Mouse (Mus musculus) testis, adult 2 months (tissue): ENCODE measurements at regions not wholly inside any gene's neighbourhood (a gene's known extent, or its start where the extent isn't known, plus 50 kb on each side); places are given as distances from the start of the nearest gene placed in this dataset.

Source experiments
- H3K27ac ChIP-seq: fragments of 200-500 bp; 2 replicates; pipeline ENCODE4 v1.5.1; 2012; ENCODE audit warnings: low read depth, low read length; ENCODE audit not compliant: control insufficient read depth, insufficient read depth
- H3K27me3 ChIP-seq: fragments of 200-500 bp; 2 replicates; pipeline ENCODE4 v1.6.1; 2012; ENCODE audit warnings: mild to moderate bottlenecking, low read length, moderate library complexity; ENCODE audit not compliant: control insufficient read depth, insufficient read depth
- H3K36me3 ChIP-seq: fragments of 200-500 bp; 2 replicates; pipeline ENCODE4 v1.6.1; 2012; ENCODE audit warnings: mild to moderate bottlenecking, low read length; ENCODE audit not compliant: control insufficient read depth, insufficient read depth
- H3K4me1 ChIP-seq: fragments of 200-500 bp; 2 replicates; pipeline ENCODE4 v1.6.1; 2012; ENCODE audit warnings: low read length; ENCODE audit not compliant: control insufficient read depth, insufficient read depth
- H3K4me3 ChIP-seq: fragments of 200-500 bp; 2 replicates; pipeline ENCODE4 v1.5.1; 2012; ENCODE audit warnings: low read depth, mild to moderate bottlenecking, low read length, moderate library complexity, mixed read lengths; ENCODE audit not compliant: control insufficient read depth
- CTCF ChIP-seq: fragments of 200-500 bp; IDR thresholded peaks from 2 replicates; pipeline ENCODE4 v1.5.1; 2012; ENCODE audit warnings: low read depth, mild to moderate bottlenecking, inconsistent platforms, low read length, moderate library complexity; ENCODE audit not compliant: control insufficient read depth, insufficient read depth, insufficient replicate concordance
- POLR2A ChIP-seq: fragments of 200-500 bp; IDR thresholded peaks from 2 replicates; pipeline ENCODE4 v1.6.1; 2012; ENCODE audit warnings: low read depth, mild to moderate bottlenecking, inconsistent platforms, low read length, moderate library complexity; ENCODE audit not compliant: control insufficient read depth

DNA sequence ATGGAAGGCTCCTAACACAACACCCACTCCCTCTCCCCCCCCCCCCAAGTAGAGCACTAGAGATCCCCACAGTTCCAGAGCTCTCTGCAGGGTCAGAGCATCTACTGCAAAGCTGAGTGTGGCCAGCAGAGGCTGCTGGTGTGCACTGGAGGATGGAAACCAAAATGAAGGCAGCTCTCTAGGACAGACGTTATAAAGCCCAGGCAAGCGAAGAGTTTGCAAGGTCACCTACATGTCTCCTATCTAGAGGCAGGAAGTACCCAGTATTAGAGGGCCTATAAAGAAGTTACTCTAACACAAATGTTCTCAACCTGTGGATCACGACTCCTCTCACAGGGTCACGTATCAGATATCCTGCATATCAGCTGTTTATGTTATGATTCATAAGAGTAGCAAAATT lies 125.1 kb upstream of the Thumpd2 start:
- Histone ChIP-seq H3K27me3 (no peaks in the 10 kb centered on the region), H3K27ac (no peak overlapping the region), H3K36me3 (no peaks in the 10 kb centered on the region), H3K4me1 (0 out of 2 replicates have a peak, but pooled peaks cover 2% of the 10 kb centered on the region), H3K4me3 (no peak overlapping the region)
- no peak for TF ChIP-seq POLR2A
- TF ChIP-seq CTCF, result peak; percentile 53; the same call in 1 of the 2 replicates

DNA sequence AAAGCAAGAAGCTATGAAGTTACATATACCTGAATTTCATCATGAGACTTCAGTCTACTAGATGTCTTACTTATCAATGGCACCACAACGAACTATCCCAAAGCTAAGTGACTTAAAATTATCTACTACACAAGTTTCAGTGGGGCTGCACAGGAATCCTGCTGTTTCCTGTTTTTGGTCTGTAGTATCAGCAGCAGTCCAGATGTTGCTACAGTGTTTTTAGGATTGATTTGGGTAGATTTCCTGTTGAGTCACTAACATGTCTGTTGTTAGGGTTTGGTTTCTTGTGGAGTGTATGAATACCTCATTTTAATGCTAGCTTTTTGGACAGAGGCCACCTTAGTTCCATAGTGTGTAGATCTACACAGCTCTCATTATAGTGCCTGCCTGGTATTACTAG lies 120.8 kb upstream of the Thumpd2 start:
- Histone ChIP-seq H3K36me3 (no peaks in the 10 kb centered on the region), H3K4me3 (no peak overlapping the region), H3K27me3 (no peaks in the 10 kb centered on the region), H3K4me1 (no peaks in the 10 kb centered on the region), H3K27ac (no peak overlapping the region)
- TF ChIP-seq POLR2A, result no peak
- no peak for TF ChIP-seq CTCF

DNA sequence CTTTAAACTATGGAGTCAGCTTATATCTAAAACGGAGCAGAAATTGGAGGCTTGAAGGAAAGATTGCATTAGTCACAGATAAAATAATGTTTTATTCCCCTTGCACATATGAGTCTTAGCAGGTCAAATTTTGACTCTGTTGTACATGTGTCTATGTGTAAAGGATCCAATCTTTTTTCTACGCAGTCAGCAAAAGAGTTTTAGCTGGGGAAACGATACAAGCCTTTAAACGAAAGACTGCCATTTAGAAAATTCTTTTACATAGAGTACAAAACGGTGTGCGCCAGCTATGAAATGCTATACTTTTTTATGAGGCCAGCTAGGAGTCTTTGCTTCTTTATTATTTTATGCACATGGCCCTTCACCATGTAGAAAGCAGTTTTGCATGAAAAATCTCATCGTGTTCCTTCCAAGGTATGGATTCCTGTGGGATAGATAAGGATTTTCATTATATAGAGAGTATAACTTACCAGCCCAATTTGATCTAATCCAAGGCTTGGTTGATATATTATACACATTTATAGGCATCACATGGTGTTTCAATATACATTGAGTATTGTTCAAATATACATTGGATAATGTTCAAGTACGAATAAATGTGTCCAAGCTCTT lies 116.0 kb upstream of the Thumpd2 start:
- H3K36me3 ChIP-seq, result no peaks in the 10 kb centered on the region
- no peaks in the 10 kb centered on the region for H3K27me3 ChIP-seq
- TF ChIP-seq CTCF (no peak), POLR2A (no peak)
- no peak overlapping the region for H3K4me3 ChIP-seq
- no peak overlapping the region for H3K27ac ChIP-seq
- H3K4me1 ChIP-seq, result no peaks in the 10 kb centered on the region

DNA sequence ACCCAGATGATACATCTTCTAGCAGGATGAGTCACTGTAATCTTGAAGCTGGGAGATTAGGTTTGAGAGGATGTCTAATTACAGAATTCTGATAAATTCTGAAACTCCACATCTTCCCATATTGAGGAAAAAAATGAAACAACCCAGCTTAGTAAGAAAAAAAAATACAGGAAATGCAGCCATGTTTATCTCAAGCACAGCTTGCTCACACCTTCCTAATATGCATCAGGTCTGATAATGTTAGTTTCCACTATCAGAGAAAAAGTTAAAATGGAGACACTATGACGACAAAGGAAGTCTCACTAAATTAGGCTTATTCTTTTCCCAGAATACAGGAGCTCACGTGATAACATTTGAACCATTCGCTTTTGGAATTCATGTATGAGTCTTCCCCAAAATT lies 111.4 kb upstream of the Thumpd2 start:
- TF ChIP-seq CTCF, result no peak
- TF ChIP-seq POLR2A, result no peak
- H3K27me3 ChIP-seq, result no peaks in the 10 kb centered on the region
- H3K27ac ChIP-seq, result no peak overlapping the region
- no peak overlapping the region for H3K4me3 ChIP-seq
- no peaks in the 10 kb centered on the region for H3K36me3 ChIP-seq
- H3K4me1 ChIP-seq, result no peaks in the 10 kb centered on the region

DNA sequence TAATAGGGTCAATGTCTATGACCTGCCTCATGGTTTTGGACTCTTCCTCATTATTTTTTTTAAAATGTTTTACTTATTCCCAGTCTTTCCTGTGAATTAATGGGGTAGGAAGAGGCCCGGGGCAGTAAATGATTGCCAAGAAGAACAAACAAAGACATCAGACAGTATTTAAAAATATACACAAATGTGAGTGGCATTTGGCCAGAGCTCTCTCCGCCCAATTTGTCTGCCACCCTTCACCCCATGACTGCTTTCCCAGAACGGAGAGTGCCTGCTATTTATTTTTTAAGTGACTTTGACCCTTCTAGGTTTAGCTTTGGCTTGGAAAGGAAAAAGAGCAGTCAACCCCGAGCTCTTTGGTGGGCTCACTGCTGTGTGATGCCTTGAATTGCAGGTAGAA lies 111.0 kb upstream of the Thumpd2 start:
- H3K4me1 ChIP-seq, result no peaks in the 10 kb centered on the region
- H3K4me3 ChIP-seq, result no peak overlapping the region
- no peaks in the 10 kb centered on the region for H3K36me3 ChIP-seq
- TF ChIP-seq POLR2A (no peak), CTCF (no peak)
- no peaks in the 10 kb centered on the region for H3K27me3 ChIP-seq
- no peak overlapping the region for H3K27ac ChIP-seq

DNA sequence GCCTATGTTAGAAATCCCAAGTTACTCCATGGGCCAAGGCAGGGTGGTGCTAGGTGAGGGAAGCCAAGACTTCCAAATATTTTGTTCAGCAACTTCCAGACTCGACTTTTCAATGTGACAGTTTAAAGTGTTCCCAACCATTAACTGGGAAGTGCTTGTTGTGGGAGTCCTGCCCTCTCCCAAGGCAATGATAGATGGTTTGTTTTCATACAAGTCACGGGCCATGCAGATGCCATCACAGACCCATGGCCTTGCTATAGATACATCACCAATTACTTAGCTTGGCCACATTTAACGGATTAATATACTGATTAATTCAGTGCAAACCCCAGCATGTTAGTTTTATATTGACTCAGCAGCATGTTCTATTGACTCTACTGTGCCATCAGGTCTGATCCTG lies 108.1 kb upstream of the Thumpd2 start:
- H3K36me3 ChIP-seq, result no peaks in the 10 kb centered on the region
- H3K4me1 ChIP-seq, result no peaks in the 10 kb centered on the region
- no peak overlapping the region for H3K27ac ChIP-seq
- no peaks in the 10 kb centered on the region for H3K27me3 ChIP-seq
- H3K4me3 ChIP-seq, result no peak overlapping the region
- TF ChIP-seq CTCF, result no peak
- TF ChIP-seq POLR2A, result no peak

DNA sequence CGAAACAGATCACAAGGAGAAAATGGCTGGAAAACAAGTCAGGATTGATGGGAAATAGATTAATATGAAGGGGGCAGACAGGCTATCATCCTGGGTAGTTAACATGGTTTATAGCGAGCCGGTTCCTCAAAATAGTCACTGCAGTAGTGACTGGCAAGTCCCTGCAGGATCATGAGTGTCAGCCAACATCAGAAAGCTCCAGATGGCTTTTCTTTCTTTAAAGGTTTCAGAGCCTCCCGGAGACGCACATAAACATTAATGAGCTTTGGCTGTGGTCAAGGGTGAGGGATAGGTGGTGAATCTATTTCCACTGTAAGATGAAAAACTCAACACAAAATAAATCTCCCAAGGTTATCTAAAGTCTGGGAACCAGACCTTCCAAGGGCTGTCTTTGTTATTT lies 104.2 kb upstream of the Thumpd2 start:
- Histone ChIP-seq H3K27me3 (no peaks in the 10 kb centered on the region), H3K27ac (no peak overlapping the region), H3K36me3 (no peaks in the 10 kb centered on the region), H3K4me3 (no peak overlapping the region), H3K4me1 (no peaks in the 10 kb centered on the region)
- TF ChIP-seq POLR2A (no peak), CTCF (no peak)

DNA sequence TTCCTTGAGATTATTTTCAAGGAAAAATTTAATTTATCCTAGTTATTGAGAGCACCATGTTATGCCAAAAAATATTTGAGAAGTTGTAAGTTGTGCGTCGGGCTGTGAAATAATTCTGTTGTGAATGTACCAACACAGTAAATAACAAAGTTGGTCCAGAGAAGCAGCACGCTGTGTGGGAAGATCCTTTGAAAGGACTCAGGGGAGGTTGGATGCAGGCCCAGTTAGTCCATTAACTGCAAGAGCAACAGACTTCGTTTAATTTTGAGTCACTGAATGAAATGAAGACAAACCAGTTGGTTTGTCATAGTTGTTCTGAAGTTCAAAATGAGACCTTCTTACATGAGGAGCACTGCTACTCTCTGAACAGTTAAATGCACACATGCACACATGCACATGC lies 85.8 kb upstream of the Thumpd2 start:
- H3K4me1 ChIP-seq, result no peaks in the 10 kb centered on the region
- H3K4me3 ChIP-seq, result no peak overlapping the region
- no peaks in the 10 kb centered on the region for H3K36me3 ChIP-seq
- TF ChIP-seq CTCF (no peak), POLR2A (no peak)
- H3K27me3 ChIP-seq, result no peaks in the 10 kb centered on the region
- H3K27ac ChIP-seq, result no peak overlapping the region
